Mouse (Mus musculus) kidney, adult 2 months (tissue): Measurements from ENCODE around the gene Bclaf3.

Experiments used
- CTCF ChIP-seq: fragments of 200-500 bp; conservative IDR thresholded peaks from 2 replicates; pipeline ENCODE4 v1.5.1; 2011; ENCODE audit warnings: low read depth, mild to moderate bottlenecking, control low read depth, low read length, moderate library complexity, mixed read lengths; ENCODE audit not compliant: insufficient read depth, insufficient read length
- POLR2A ChIP-seq: fragments of 200-500 bp; IDR thresholded peaks from one replicate; pipeline ENCODE4 v1.6.1; 2011; ENCODE audit warnings: low read depth, low read length, control low read depth

GRCm38 (mm10) chrX:159521780-159522179 is 4.7 kb upstream of the Bclaf3 start:
- no peak for TF ChIP-seq POLR2A
- no peak for TF ChIP-seq CTCF
